Comparison of ENCODE assay signal across 8 mouse cellular contexts in genomic region chr2:130629839-130630203, GRCm38 (mm10). TPM values are rescaled to one million over a fixed set of nuclear protein-coding genes. Genes with fewer than 3 reads are reported as not detected.
DNase-seq lines count a peak whose midpoint lies in the region; ATAC-seq and TF ChIP-seq lines count a peak whose summit lies in the region.

Fastkd5 (minus strand) TSS chr2:130630027.
Ubox5 (minus strand) TSS chr2:130630038.

- peak within 1 kb of the TSS; percentile 69 for H3K27ac ChIP-seq in MEL (ENCODE audit: control insufficient read depth, low read depth, low read length)
- H3K27ac ChIP-seq in lung, postnatal 0 days (ENCODE audit: low read length) = peak within 1 kb of the TSS; percentile 64

- peaks cover 13 to 18% of the 10 kb centered on the region in 2 experiments for H3K36me3 ChIP-seq in MEL (ENCODE audit: control insufficient read depth in 1 of 2, insufficient read depth in 2 of 2, low read length in 2 of 2)
- H3K36me3 ChIP-seq in lung, postnatal 0 days (ENCODE audit: insufficient read depth, low read length) = no peaks in the 10 kb centered on the region; the same call in 1 of the 2 replicates

- peak within 1 kb of the TSS; percentile 77 for H3K4me2 ChIP-seq in lung, postnatal 0 days (replicated peaks; ENCODE audit: low read depth, low read length)

- peak within 1 kb of the TSS; percentile 92 to 99 for H3K4me3 ChIP-seq in MEL (ENCODE audit: control insufficient read depth in 1 of 2, insufficient read depth in 1 of 2, low read depth in 2 of 2, low read length in 2 of 2)
- peak within 1 kb of the TSS; percentile 88 for H3K4me3 ChIP-seq in lung, postnatal 0 days (ENCODE audit: low read depth, low read length)

- DNase-seq in MEL (ENCODE audit: low read depth, low spot score) = peak; percentile 95
- peak; percentile 91 for DNase-seq in cerebellum, adult 8-10 months
- peak; percentile 83 for DNase-seq in forelimb bud, embryonic 11.5 days (ENCODE audit: low read depth, low spot score)
- DNase-seq in layer of hippocampus, adult 9-10 months (ENCODE audit: low spot score) = peak; percentile 86
- peak; percentile 92 for DNase-seq in lung, postnatal 0 days (ENCODE audit: low spot score)
- peak; percentile 94 for DNase-seq in ovary, postnatal 14 days (ENCODE audit: low spot score)
- DNase-seq in thymus, postnatal 14 days = peak; percentile 89

- no peaks in the 10 kb centered on the region for H3K27me3 ChIP-seq in MEL (ENCODE audit: control insufficient read depth in 1 of 2, insufficient read depth in 2 of 2, low read length in 2 of 2)
- peaks cover 10% of the 10 kb centered on the region; the same call in 1 of the 2 replicates for H3K27me3 ChIP-seq in lung, postnatal 0 days (replicated peaks; ENCODE audit: insufficient read depth, low read length)

- no peak for TF ChIP-seq RAD21 in MEL (IDR thresholded peaks at IDR 0.05; ENCODE audit: low read depth, low read length)

- no peaks in the 10 kb centered on the region for H3K9me3 ChIP-seq in MEL (replicated peaks; ENCODE audit: insufficient read depth, low read length)
- no peaks in the 10 kb centered on the region for H3K9me3 ChIP-seq in lung, postnatal 0 days (ENCODE audit: low read length)

- peak in 1 of 2 experiments; percentile 48; a peak in 1 of 4 replicates for TF ChIP-seq EP300 in MEL (IDR thresholded peaks at IDR 0.05; ENCODE audit: low read depth in 1 of 2, low read length in 2 of 2)
- peak; percentile 70 for TF ChIP-seq EP300 in lung, postnatal 0 days (IDR thresholded peaks at IDR 0.05)

- peaks cover 0 to 13% of the 10 kb centered on the region in 2 experiments; a peak in 2 of 4 replicates for H3K4me1 ChIP-seq in MEL (ENCODE audit: control insufficient read depth in 1 of 2, insufficient read depth in 2 of 2, low read length in 2 of 2)
- H3K4me1 ChIP-seq in lung, postnatal 0 days (ENCODE audit: insufficient read depth, low read depth, low read length) = peaks cover 6% of the 10 kb centered on the region

- H3K79me2 ChIP-seq in MEL (ENCODE audit: control insufficient read depth, insufficient read depth, low read length, poor library complexity) = peaks cover 32% of the 10 kb centered on the region

- ATAC-seq in hematopoietic stem cell, adult 5-6 weeks (replicated peaks in 1 of 2; ENCODE audit: insufficient read depth in 1 of 2, low FRiP score in 2 of 2, low TSS enrichment in 1 of 2, low read depth in 1 of 2, poor library complexity in 2 of 2, severe bottlenecking in 2 of 2) = peak; percentile 80 to 83
- peak; percentile 93 for ATAC-seq in lung, postnatal 0 days

- peak within 1 kb of the TSS; percentile 94 for H3K9ac ChIP-seq in MEL (ENCODE audit: control insufficient read depth, low read depth, low read length, poor library complexity, severe bottlenecking)
- H3K9ac ChIP-seq in lung, postnatal 0 days (replicated peaks; ENCODE audit: low read depth) = peak within 1 kb of the TSS; percentile 75

- peak; percentile 87 to 91 for TF ChIP-seq POLR2A in MEL (IDR thresholded peaks at IDR 0.05; ENCODE audit: control insufficient read depth in 1 of 2, insufficient read depth in 1 of 2, low read depth in 1 of 2, low read length in 2 of 2, poor library complexity in 1 of 2)

- TF ChIP-seq CTCF in MEL (IDR thresholded peaks at IDR 0.05 in 2 of 3, conservative IDR thresholded peaks at IDR 0.05 in 1 of 3; ENCODE audit: control insufficient read depth in 1 of 3, insufficient read depth in 1 of 3, low read depth in 2 of 3, low read length in 3 of 3, poor library complexity in 1 of 3, severe bottlenecking in 1 of 3) = no peak
- TF ChIP-seq CTCF in lung, postnatal 0 days (IDR thresholded peaks at IDR 0.05) = no peak

- under 1% methylated on average over 22 of the region's 25 CpGs for WGBS in lung, postnatal 0 days

TF ChIP-seq in MEL, 35 proteins besides CTCF, POLR2A, EP300 and RAD21:
- TF ChIP-seq USF2 (IDR thresholded peaks at IDR 0.05; ENCODE audit: borderline replicate concordance in 1 of 2, insufficient read depth in 1 of 2, low read depth in 1 of 2, low read length in 2 of 2) (no peak), TAL1 (IDR thresholded peaks at IDR 0.05; ENCODE audit: low read length) (no peak), MAX (IDR thresholded peaks at IDR 0.05; ENCODE audit: low read length) (no peak), SIN3A (IDR thresholded peaks at IDR 0.05; ENCODE audit: low read length) (peak; percentile 97), BHLHE40 (IDR thresholded peaks at IDR 0.05; ENCODE audit: borderline replicate concordance, low read depth, low read length) (no peak), MYC (IDR thresholded peaks at IDR 0.05; ENCODE audit: low read depth, low read length) (peak; percentile 84; the same call in 1 of the 2 replicates), KAT2A (conservative IDR thresholded peaks at IDR 0.05; ENCODE audit: low read depth, low read length) (peak; percentile 85), UBTF (IDR thresholded peaks at IDR 0.05; ENCODE audit: borderline replicate concordance, insufficient read depth, low read depth, low read length) (no peak), CHD2 (IDR thresholded peaks at IDR 0.05; ENCODE audit: low read length) (no peak), POLR2AphosphoS2 (IDR thresholded peaks at IDR 0.05; ENCODE audit: low read length) (peak; percentile 69; the same call in 1 of the 2 replicates), MXI1 (IDR thresholded peaks at IDR 0.05; ENCODE audit: low read depth, low read length) (peak; percentile 82), NRF1 (IDR thresholded peaks at IDR 0.05; ENCODE audit: insufficient read depth, low read depth, low read length, poor library complexity, severe bottlenecking) (no peak), HCFC1 (IDR thresholded peaks at IDR 0.05; ENCODE audit: low read depth, low read length) (peak; percentile 97), ZMIZ1 (IDR thresholded peaks at IDR 0.05; ENCODE audit: low read depth, low read length) (no peak), TBP (IDR thresholded peaks at IDR 0.05; ENCODE audit: low read depth, low read length) (peak; percentile 92), RCOR1 (IDR thresholded peaks at IDR 0.05; ENCODE audit: low read depth, low read length) (no peak), ZC3H11A (IDR thresholded peaks at IDR 0.05; ENCODE audit: low read depth, low read length) (0 out of 2 replicates have a peak, but pooled peaks have one; percentile 11), POLR2AphosphoS5 (IDR thresholded peaks at IDR 0.05; ENCODE audit: borderline replicate concordance, low read depth, low read length) (no peak; the same call in 1 of the 2 replicates), ZNF384 (IDR thresholded peaks at IDR 0.05; ENCODE audit: low read depth, low read length) (no peak), MYB (IDR thresholded peaks at IDR 0.05; ENCODE audit: low read depth, low read length) (peak; percentile 85), MAFK (IDR thresholded peaks at IDR 0.05; ENCODE audit: borderline replicate concordance, low read depth, low read length) (no peak), ELF1 (IDR thresholded peaks at IDR 0.05; ENCODE audit: low read depth, low read length) (peak; percentile 95), E2F4 (IDR thresholded peaks at IDR 0.05; ENCODE audit: borderline replicate concordance, low read depth, low read length) (no peak), JUND (IDR thresholded peaks at IDR 0.05; ENCODE audit: low read depth, low read length) (no peak), MEF2A (IDR thresholded peaks at IDR 0.05; ENCODE audit: extremely low read depth, insufficient replicate concordance, low read depth, low read length, poor library complexity, severe bottlenecking) (no peak), ZKSCAN1 (IDR thresholded peaks at IDR 0.05; ENCODE audit: low read depth, low read length) (no peak), SMC3 (IDR thresholded peaks at IDR 0.05; ENCODE audit: low read depth, low read length) (no peak), NELFE (IDR thresholded peaks at IDR 0.05; ENCODE audit: low read depth, low read length) (peak; percentile 84), GATA1 (IDR thresholded peaks at IDR 0.05; ENCODE audit: low read depth, low read length) (no peak), ETS1 (IDR thresholded peaks at IDR 0.05; ENCODE audit: low read depth, low read length) (no peak; the same call in 1 of the 2 replicates), USF1 (IDR thresholded peaks at IDR 0.05; ENCODE audit: low read depth, low read length) (0 out of 2 replicates have a peak, but pooled peaks have one; percentile 10), MAZ (IDR thresholded peaks at IDR 0.05; ENCODE audit: low read depth, low read length) (peak; percentile 71; the same call in 1 of the 2 replicates), CHD1 (IDR thresholded peaks at IDR 0.05; ENCODE audit: low read depth, low read length) (no peak), GABPA (IDR thresholded peaks at IDR 0.05; ENCODE audit: low read depth, low read length) (no peak), TCF12 (IDR thresholded peaks at IDR 0.05; ENCODE audit: low read depth, low read length) (peak; percentile 66)

RNA-seq across cellular contexts. Expression of gene Fastkd5, which starts in this region (rescaled TPM):
- 13.6 and 15.3 TPM in 2 replicates for total RNA-seq in MEL (2012; rRNA removed)
- polyA plus RNA-seq in MEL (2012; ENCODE audit: insufficient read depth in 1 of 2, insufficient read length in 2 of 2, low read depth in 1 of 2, low replicate concordance in 2 of 2, missing spikeins in 1 of 2) = 10 to 100 TPM in 1 of 2 experiments, not detected in 1; 11.7 TPM
- total RNA-seq in hematopoietic stem cell, adult 5-6 weeks (2017) = 17.7 and 20.2 TPM in 2 replicates
- 4.8 and 5.9 TPM in 2 replicates for polyA plus RNA-seq in lung, postnatal 0 days (2015; fragmentation: Nextera tagmentation; extraction: Ambion mirVana)

RNA-seq across cellular contexts. Expression of gene Ubox5, which starts in this region (rescaled TPM):
- 5.1 and 5.4 TPM in 2 replicates for total RNA-seq in MEL (2012; rRNA removed)
- polyA plus RNA-seq in MEL (2012; ENCODE audit: insufficient read depth in 1 of 2, insufficient read length in 2 of 2, low read depth in 1 of 2, low replicate concordance in 2 of 2, missing spikeins in 1 of 2) = 10 to 100 TPM in 1 of 2 experiments, not detected in 1; 11.2 TPM
- total RNA-seq in hematopoietic stem cell, adult 5-6 weeks (2017) = 6.3 and 9.4 TPM in 2 replicates
- polyA plus RNA-seq in lung, postnatal 0 days (2015; fragmentation: Nextera tagmentation; extraction: Ambion mirVana) = 4.4 TPM in 2 replicates

Comparison
In these comparisons a context has a peak if more than half of its experiments do, and no peak if none do; other contexts are left out.
1. Peak in every context shown above with its lines: DNase-seq, ATAC-seq, H3K4me3 ChIP-seq and H3K27ac ChIP-seq.